Mouse (Mus musculus) hematopoietic stem cell, adult 5-6 weeks (primary cell): ENCODE results near the gene Srp54a. TPM values are rescaled to one million over a fixed set of nuclear protein-coding genes. Genes with fewer than 3 reads are reported as not detected.
"Not testable (repeated sequence)": the region's sequence is repeated elsewhere in the genome, so short reads cannot be mapped to it uniquely, and the experiment has no call there.

Experiments
- ATAC-seq, 2 experiments: fragments of 125-278 bp in 1 of 2; replicated peaks in 1 of 2; 2 replicates each; pipeline ENCODE4 v1.8.0; 2016 to 2017; ENCODE audit warnings: inconsistent platforms in 2 of 2, mild to moderate bottlenecking in 2 of 2, moderate number of reproducible peaks in 2 of 2, low read depth in 1 of 2, moderate TSS enrichment in 1 of 2; ENCODE audit not compliant: low FRiP score in 2 of 2, poor library complexity in 2 of 2, severe bottlenecking in 2 of 2, insufficient read depth in 1 of 2, low TSS enrichment in 1 of 2
- total RNA-seq: library from RNA; stranded (forward); fragments of 172-1452, 232-1000 nt; gene quantifications from 2 replicates; pipeline ENCODE4 v1.2.3, GENCODE M21; 2017

Srp54a gene
- total RNA-seq, 1 experiment from 2014 or later: 262 TPM

DNA sequence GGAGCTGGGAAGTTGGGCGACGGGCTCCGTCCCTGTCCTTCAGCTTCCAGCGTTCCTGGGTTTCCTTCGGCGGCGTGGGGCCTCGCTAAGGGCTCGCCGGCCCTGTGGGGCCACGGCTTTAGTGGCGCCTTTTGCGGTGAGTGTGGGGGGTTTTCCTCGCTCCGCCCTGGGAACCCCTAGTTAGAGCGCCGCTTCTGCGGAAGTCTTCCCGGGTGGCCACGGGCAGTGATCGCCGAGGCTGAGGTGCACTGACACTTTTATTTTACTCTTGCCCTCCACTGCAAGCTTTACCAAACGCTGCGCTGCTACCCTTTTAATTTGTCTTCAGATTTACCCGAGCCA, 510 bp downstream of the Srp54a start:
- peak; percentile 24 to 51 for ATAC-seq

DNA sequence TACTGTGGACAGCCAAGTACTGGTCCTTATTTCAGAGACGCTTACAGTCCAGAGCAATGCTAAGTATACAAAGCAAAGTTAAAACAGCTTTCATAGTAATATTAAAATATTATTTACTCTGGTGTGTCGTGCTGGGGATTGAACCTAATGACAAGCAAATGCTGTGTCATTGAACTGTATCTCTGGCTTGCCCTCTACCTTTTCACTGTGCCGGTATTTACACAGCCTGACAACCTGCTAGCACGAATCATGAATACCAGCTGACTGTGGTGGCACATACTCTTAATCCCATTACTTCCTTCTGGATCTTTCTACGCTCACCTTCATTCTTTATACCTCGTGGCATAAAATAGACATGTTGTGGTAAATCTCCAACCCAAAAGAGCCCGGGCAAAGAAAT, 12.1 kb downstream of the Srp54a start:
- not testable (repeated sequence) for ATAC-seq

DNA sequence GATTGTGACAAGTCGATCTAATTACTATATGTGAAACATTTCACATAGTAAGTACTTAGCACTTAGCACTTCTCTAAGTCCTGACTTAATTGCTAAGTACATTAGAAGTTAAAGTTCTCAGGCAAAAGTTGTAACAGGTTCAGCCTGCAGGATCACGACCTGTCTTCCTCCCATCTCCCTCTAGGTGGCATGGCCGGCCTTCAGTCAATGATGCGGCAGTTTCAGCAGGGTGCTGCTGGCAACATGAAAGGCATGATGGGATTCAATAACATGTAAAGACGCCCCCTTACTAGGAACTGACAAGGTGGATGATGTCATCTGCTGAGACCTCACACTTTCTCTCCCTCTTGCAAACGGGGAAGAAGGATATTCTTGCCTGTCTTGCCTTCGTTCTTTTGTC, 32.6 kb downstream of the Srp54a start:
- ATAC-seq: peak; percentile 72 to 74; a peak in 3 of 4 replicates

DNA sequence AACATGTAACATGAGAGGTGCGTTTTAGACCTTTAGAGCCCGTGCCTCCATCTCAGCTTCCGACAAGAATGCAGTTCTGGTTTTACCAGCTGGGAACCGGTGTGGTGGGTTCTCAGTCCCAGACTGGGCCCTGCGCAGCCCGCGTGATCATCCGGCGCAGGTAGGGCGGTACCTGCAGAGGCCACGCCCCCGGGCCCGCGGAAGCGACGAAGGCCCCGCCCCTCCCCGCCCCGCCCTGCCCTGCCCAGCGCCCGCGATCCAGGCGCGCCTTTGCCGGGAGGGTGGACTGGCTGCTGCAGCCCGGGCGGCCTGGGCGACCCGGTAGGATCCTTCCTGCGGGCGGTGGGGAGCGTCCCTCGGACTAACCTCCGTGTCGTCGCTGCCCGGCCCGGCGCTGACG, 44.2 kb downstream of the Srp54a start, which contains the start of gene Fam177a:
Fam177a (plus strand) TSS at position 228 of the 400 bp plus-strand sequence.
- ATAC-seq: peak; percentile 92 to 94

DNA sequence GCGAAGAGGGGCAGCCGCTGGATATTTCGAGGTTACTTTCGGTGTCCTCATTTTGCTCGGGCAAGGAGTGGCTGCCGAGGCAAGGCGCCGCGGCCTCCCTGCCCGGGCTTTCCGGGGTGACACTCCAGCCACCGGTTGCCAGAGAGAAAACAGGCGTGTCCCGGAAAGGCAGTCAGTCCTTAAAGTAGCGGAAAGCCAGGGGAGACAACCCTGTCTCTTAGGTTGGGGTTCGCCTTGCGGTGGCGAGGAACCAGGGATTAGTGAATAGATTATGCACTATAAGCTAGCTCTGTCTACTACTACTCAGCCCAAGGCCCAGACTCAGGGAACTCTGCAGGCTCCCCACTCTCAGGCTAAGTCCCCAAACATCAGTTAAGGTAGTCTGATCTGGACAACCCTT, 44.7 kb downstream of the Srp54a start:
- ATAC-seq: peak in 1 of 2 experiments; percentile 54; a peak in 3 of 4 replicates

DNA sequence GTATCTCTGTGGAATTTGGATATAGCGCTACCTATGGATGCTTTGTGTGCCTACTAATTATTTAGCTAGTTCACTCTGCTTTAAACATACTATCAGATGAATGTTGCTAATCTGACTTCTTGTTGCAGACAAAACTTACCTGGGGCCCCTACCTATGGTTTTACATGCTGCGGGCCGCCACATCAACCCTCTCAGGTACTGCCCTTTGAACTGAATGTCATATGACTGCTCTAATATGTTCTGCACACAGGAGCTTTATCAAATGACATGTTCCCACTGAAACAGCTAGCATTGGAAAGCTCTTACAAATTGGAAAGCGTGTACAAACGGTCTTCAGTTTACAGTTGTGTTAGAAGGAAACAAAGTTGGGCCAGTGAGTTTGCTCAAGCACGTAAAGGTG, 55.5 kb downstream of the Srp54a start:
- ATAC-seq: not testable (repeated sequence)

DNA sequence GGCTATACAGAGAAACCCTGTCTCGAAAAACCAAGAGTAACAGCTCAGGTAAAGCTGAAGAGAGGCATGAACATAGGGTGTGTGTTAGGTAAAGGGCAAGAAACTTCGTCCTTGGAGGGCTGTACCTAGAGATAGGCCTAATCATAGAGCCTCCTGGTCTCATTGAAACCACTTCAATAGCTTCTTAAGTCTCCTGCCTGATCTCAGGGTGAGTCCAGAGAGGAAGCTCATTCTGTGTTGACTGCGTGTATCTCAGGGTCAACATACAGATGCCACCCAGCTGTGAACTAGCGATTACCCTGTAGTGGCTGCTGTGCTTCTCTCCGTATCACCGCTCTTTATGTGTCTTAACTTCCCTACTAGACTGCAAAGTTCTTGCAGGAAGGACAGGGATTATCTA, 57.8 kb downstream of the Srp54a start:
- ATAC-seq: not testable (repeated sequence)

DNA sequence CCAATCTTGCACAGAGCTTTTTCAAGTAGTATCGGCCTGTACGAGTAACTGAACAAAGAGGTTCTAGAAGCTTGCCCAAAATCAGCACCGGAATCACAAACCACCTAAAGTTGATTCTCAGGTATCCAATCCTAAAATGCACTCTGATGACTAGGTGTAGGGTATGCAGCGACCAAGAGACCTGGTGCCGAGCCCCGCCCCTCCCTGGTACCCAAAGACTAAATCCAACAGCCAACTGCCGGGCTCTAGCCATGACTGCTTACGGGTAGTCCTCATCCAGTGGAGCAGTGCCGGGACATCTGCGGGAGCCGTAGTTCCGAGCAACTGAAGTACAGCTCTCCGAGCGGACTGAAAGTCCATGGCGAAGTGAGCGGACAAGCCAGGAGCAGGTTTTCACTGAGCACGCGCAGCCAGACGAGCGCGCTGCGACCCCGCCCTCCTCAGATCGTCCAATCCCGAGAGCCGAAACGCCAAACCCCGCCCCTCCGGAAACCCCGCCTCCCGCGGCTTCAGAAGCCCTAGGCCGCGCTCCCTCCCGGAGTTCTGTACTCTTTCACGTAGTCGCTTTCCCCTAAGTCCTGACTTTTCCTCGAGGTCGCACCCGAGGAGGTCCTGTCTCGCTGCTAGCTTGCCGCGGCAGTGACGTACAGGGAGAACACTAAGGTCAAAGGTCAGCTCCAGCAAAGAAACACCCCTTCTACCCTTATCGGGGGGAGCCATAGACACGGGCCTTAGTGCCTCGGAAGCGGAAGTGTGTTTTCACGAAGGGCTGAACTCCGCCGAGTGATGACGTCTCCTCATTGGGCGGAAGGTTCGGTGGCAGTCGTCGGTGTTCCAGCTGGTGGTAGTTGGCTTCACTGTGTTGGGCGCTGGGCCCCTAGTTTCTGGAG, 74.7 kb downstream of the Srp54a start, which contains the start of gene Srp54b:
Srp54b (plus strand) TSS at position 546 of the 890 bp plus-strand sequence.
- ATAC-seq: peak; percentile 92 to 93

DNA sequence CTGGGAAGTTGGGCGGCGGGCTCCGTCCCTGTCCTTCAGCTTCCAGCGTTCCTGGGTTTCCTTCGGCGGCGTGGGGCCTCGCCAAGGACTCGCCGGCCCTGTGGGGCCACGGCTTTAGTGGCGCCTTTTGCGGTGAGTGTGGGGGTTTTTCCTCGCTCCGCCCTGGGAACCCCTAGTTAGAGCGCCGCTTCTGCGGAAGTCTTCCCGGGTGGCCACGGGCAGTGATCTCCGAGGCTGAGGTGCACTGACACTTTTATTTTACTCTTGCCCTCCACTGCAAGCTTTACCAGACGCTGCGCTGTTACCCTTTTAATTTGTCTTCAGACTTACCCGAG, 75.4 kb downstream of the Srp54a start:
- ATAC-seq: peak; percentile 14 to 43; a peak in 3 of 4 replicates

Other genes starting within 250 kb of the Srp54a start
- 26.1 and 51.2 TPM in 2 replicates for gene Cfl2, start 217.4 kb upstream of the Srp54a start, total RNA-seq
- gene Gm20403, start 93.7 kb upstream of the Srp54a start, total RNA-seq: not detected in 2 replicates
- 66.6 and 74.0 TPM in 2 replicates for gene Baz1a, start 65.9 kb upstream of the Srp54a start, total RNA-seq
- gene 2700097O09Rik, start 152 bp upstream of the Srp54a start, total RNA-seq: 7.3 and 9.9 TPM in 2 replicates
- gene Fam177a, start 44.2 kb downstream of the Srp54a start, total RNA-seq: 14.3 and 21.1 TPM in 2 replicates
- 35.8 and 71.0 TPM in 2 replicates for gene Srp54b, start 74.8 kb downstream of the Srp54a start, total RNA-seq
- gene 1700047I17Rik2, start 119.3 kb downstream of the Srp54a start, total RNA-seq: 3.0 TPM in 1 of 2 replicates, not detected in the other
- 93.1 and 110 TPM in 2 replicates for gene Srp54c, start 149.9 kb downstream of the Srp54a start, total RNA-seq
- gene 1110008L16Rik, start 219.3 kb downstream of the Srp54a start, total RNA-seq: 25.1 and 29.5 TPM in 2 replicates
- gene Ppp2r3c, start 222.7 kb downstream of the Srp54a start, total RNA-seq: 26.2 and 30.3 TPM in 2 replicates